Mouse (Mus musculus): ENCODE results near the gene Xrcc3. TPM values are rescaled to one million over a fixed set of nuclear protein-coding genes. Genes with fewer than 3 reads are reported as not detected.

Gene Xrcc3
- polyA plus RNA-seq (2016; fragmentation: Nextera tagmentation; extraction: Ambion mirVana), result 10.8 and 11.2 TPM in 2 replicates

- H3K9ac ChIP-seq, result peak within 1 kb of the TSS; percentile 82
- peak within 1 kb of the TSS; percentile 83 for H3K4me3 ChIP-seq
- ATAC-seq (ENCODE audit: insufficient number of reproducible peaks, insufficient read depth, low FRiP score, low TSS enrichment), result peak; percentile 99
- peaks cover 54% of the 10 kb centered on the region for H3K4me1 ChIP-seq
- under 1% methylated on average over 87 of the region's 87 CpGs for WGBS
- H3K9me3 ChIP-seq, result no peaks in the 10 kb centered on the region
- H3K36me3 ChIP-seq, result no peaks in the 10 kb centered on the region
- peak within 1 kb of the TSS; percentile 86 for H3K4me2 ChIP-seq (replicated peaks)
- no peaks in the 10 kb centered on the region for H3K27me3 ChIP-seq
- H3K27ac ChIP-seq, result peak within 1 kb of the TSS; percentile 91
Measured at GRCm38 (mm10) chr12:111813766-111814617, at the start of gene Xrcc3, which contains the start of gene Zfyve21. Gene Xrcc3, minus strand, starts transcription at chr12:111813873. Gene Zfyve21, plus strand, starts transcription at chr12:111814170.

GRCm38 (mm10) chr12:111855448-111855847 is 41.8 kb upstream of the Xrcc3 start:
- Histone ChIP-seq H3K36me3 (no peaks in the 10 kb centered on the region), H3K4me3 (no peak overlapping the region), H3K4me1 (peaks cover 7% of the 10 kb centered on the region; the same call in 1 of the 2 replicates), H3K4me2 (replicated peaks) (no peak overlapping the region), H3K9ac (no peak overlapping the region), H3K27ac (no peak overlapping the region), H3K9me3 (no peaks in the 10 kb centered on the region), H3K27me3 (no peaks in the 10 kb centered on the region)
- 91% methylated on average over 2 of the region's 2 CpGs for WGBS
- no peak for ATAC-seq (ENCODE audit: insufficient number of reproducible peaks, insufficient read depth, low FRiP score, low TSS enrichment)

GRCm38 (mm10) chr12:111853546-111853945 is 39.9 kb upstream of the Xrcc3 start:
- ATAC-seq (ENCODE audit: insufficient number of reproducible peaks, insufficient read depth, low FRiP score, low TSS enrichment), result no peak
- Histone ChIP-seq H3K9me3 (no peaks in the 10 kb centered on the region), H3K9ac (no peak overlapping the region), H3K4me1 (peaks cover 7% of the 10 kb centered on the region; the same call in 1 of the 2 replicates), H3K36me3 (no peaks in the 10 kb centered on the region), H3K27me3 (no peaks in the 10 kb centered on the region), H3K4me2 (replicated peaks) (no peak overlapping the region), H3K4me3 (no peak overlapping the region), H3K27ac (no peak overlapping the region)
- 61% methylated on average over 4 of the region's 4 CpGs for WGBS

- H3K4me1 ChIP-seq, result peaks cover 7% of the 10 kb centered on the region; the same call in 1 of the 2 replicates
- no peaks in the 10 kb centered on the region for H3K9me3 ChIP-seq
- no peak for ATAC-seq (ENCODE audit: insufficient number of reproducible peaks, insufficient read depth, low FRiP score, low TSS enrichment)
- no peaks in the 10 kb centered on the region for H3K27me3 ChIP-seq
- H3K27ac ChIP-seq, result no peak overlapping the region
- no peaks in the 10 kb centered on the region for H3K36me3 ChIP-seq
- no peak overlapping the region for H3K4me3 ChIP-seq
- H3K4me2 ChIP-seq (replicated peaks), result no peak overlapping the region
- WGBS, result 40% methylated on average over 10 of the region's 10 CpGs
- no peak overlapping the region for H3K9ac ChIP-seq
Measured at GRCm38 (mm10) chr12:111853011-111853436, 39.4 kb upstream of the Xrcc3 start.

- 81% methylated on average over 5 of the region's 5 CpGs for WGBS
Measured at GRCm38 (mm10) chr12:111851745-111852144, 38.1 kb upstream of the Xrcc3 start.

GRCm38 (mm10) chr12:111851235-111851634 is 37.6 kb upstream of the Xrcc3 start:
- H3K27ac ChIP-seq, result no peak overlapping the region
- H3K4me1 ChIP-seq, result peaks cover 7% of the 10 kb centered on the region; the same call in 1 of the 2 replicates
- no peaks in the 10 kb centered on the region for H3K36me3 ChIP-seq
- H3K4me3 ChIP-seq, result no peak overlapping the region
- no peak overlapping the region for H3K9ac ChIP-seq
- 50% methylated on average over 2 of the region's 2 CpGs for WGBS
- no peak for ATAC-seq (ENCODE audit: insufficient number of reproducible peaks, insufficient read depth, low FRiP score, low TSS enrichment)
- H3K4me2 ChIP-seq (replicated peaks), result no peak overlapping the region
- H3K9me3 ChIP-seq, result no peaks in the 10 kb centered on the region
- no peaks in the 10 kb centered on the region for H3K27me3 ChIP-seq

More at GRCm38 (mm10) chr12:111851745-111852144, 38.1 kb upstream of the Xrcc3 start:
- no peak for ATAC-seq (ENCODE audit: insufficient number of reproducible peaks, insufficient read depth, low FRiP score, low TSS enrichment)
- H3K27ac ChIP-seq, result no peak overlapping the region
- peaks cover 7% of the 10 kb centered on the region; the same call in 1 of the 2 replicates for H3K4me1 ChIP-seq
- H3K36me3 ChIP-seq, result no peaks in the 10 kb centered on the region
- no peaks in the 10 kb centered on the region for H3K9me3 ChIP-seq
- no peak overlapping the region for H3K4me3 ChIP-seq
- no peak overlapping the region for H3K4me2 ChIP-seq (replicated peaks)
- no peaks in the 10 kb centered on the region for H3K27me3 ChIP-seq
- no peak overlapping the region for H3K9ac ChIP-seq

GRCm38 (mm10) chr12:111848300-111848798 is 34.7 kb upstream of the Xrcc3 start:
- Histone ChIP-seq H3K9ac (no peak overlapping the region), H3K4me3 (no peak overlapping the region), H3K9me3 (no peaks in the 10 kb centered on the region), H3K4me2 (replicated peaks) (no peak overlapping the region), H3K27ac (no peak overlapping the region), H3K36me3 (peaks cover 2% of the 10 kb centered on the region; the same call in 1 of the 2 replicates), H3K27me3 (no peaks in the 10 kb centered on the region), H3K4me1 (peaks cover 3% of the 10 kb centered on the region; the same call in 1 of the 2 replicates)
- ATAC-seq (ENCODE audit: insufficient number of reproducible peaks, insufficient read depth, low FRiP score, low TSS enrichment), result no peak
- WGBS, result 49% methylated on average over 9 of the region's 9 CpGs

GRCm38 (mm10) chr12:111846815-111847214 is 33.1 kb upstream of the Xrcc3 start:
- H3K4me3 ChIP-seq, result no peak overlapping the region
- no peaks in the 10 kb centered on the region for H3K27me3 ChIP-seq
- ATAC-seq (ENCODE audit: insufficient number of reproducible peaks, insufficient read depth, low FRiP score, low TSS enrichment), result no peak
- no peaks in the 10 kb centered on the region for H3K4me1 ChIP-seq
- H3K9me3 ChIP-seq, result no peaks in the 10 kb centered on the region
- H3K27ac ChIP-seq, result no peak overlapping the region
- no peak overlapping the region for H3K9ac ChIP-seq
- no peak overlapping the region for H3K4me2 ChIP-seq (replicated peaks)
- H3K36me3 ChIP-seq, result peaks cover 14% of the 10 kb centered on the region; the same call in 1 of the 2 replicates
- WGBS, result 87% methylated on average over 10 of the region's 10 CpGs

- Histone ChIP-seq H3K9ac (no peak overlapping the region), H3K4me3 (no peak overlapping the region), H3K27ac (no peak overlapping the region), H3K9me3 (no peaks in the 10 kb centered on the region), H3K36me3 (peaks cover 15% of the 10 kb centered on the region; the same call in 1 of the 2 replicates), H3K27me3 (no peaks in the 10 kb centered on the region), H3K4me1 (no peaks in the 10 kb centered on the region), H3K4me2 (replicated peaks) (no peak overlapping the region)
- ATAC-seq (ENCODE audit: insufficient number of reproducible peaks, insufficient read depth, low FRiP score, low TSS enrichment), result no peak
- 91% methylated on average over 4 of the region's 4 CpGs for WGBS
Measured at GRCm38 (mm10) chr12:111845953-111846352, 32.3 kb upstream of the Xrcc3 start.

- no peak overlapping the region for H3K27ac ChIP-seq
- no peak for ATAC-seq (ENCODE audit: insufficient number of reproducible peaks, insufficient read depth, low FRiP score, low TSS enrichment)
- no peak overlapping the region for H3K4me2 ChIP-seq (replicated peaks)
- no peaks in the 10 kb centered on the region for H3K27me3 ChIP-seq
- H3K4me3 ChIP-seq, result no peak overlapping the region
- no peak overlapping the region for H3K9ac ChIP-seq
- no peaks in the 10 kb centered on the region for H3K9me3 ChIP-seq
- H3K4me1 ChIP-seq, result no peaks in the 10 kb centered on the region
- WGBS, result 52% methylated on average over 2 of the region's 2 CpGs
- H3K36me3 ChIP-seq, result peaks cover 22% of the 10 kb centered on the region
Measured at GRCm38 (mm10) chr12:111843470-111843869, 29.8 kb upstream of the Xrcc3 start.

GRCm38 (mm10) chr12:111842565-111843433 is 29.1 kb upstream of the Xrcc3 start:
- no peak overlapping the region for H3K9ac ChIP-seq
- no peak overlapping the region for H3K4me3 ChIP-seq
- no peaks in the 10 kb centered on the region for H3K4me1 ChIP-seq
- H3K36me3 ChIP-seq, result peaks cover 26% of the 10 kb centered on the region
- H3K9me3 ChIP-seq, result no peaks in the 10 kb centered on the region
- WGBS, result 77% methylated on average over 15 of the region's 15 CpGs
- no peak overlapping the region for H3K27ac ChIP-seq
- no peak overlapping the region for H3K4me2 ChIP-seq (replicated peaks)
- no peaks in the 10 kb centered on the region for H3K27me3 ChIP-seq
- ATAC-seq (ENCODE audit: insufficient number of reproducible peaks, insufficient read depth, low FRiP score, low TSS enrichment), result no peak

Measured in embryonic facial prominence, embryonic 12.5 days (tissue).